Mouse (Mus musculus) myocyte (in vitro differentiated cells): Measurements from ENCODE around the gene Ubqln1.

Source experiments
- MYOG ChIP-seq, 3 experiments: IDR thresholded peaks; one replicate each; pipeline ENCODE4 v1.6.1; 2011; ENCODE audit warnings: control low read depth in 2 of 3, low read depth in 2 of 3, mild to moderate bottlenecking in 2 of 3; ENCODE audit not compliant: insufficient read length in 2 of 3, control insufficient read depth in 1 of 3, insufficient read depth in 1 of 3
- POLR2A ChIP-seq: IDR thresholded peaks from one replicate; pipeline ENCODE4 v1.6.1; 2011; ENCODE audit warnings: low read depth, mild to moderate bottlenecking, control low read depth, moderate library complexity; ENCODE audit not compliant: insufficient read length

- peak; percentile 79 for TF ChIP-seq POLR2A
- TF ChIP-seq MYOG (IDR thresholded peaks at IDR 0.05; ENCODE audit: control insufficient read depth in 1 of 3, insufficient read depth in 1 of 3, insufficient read length in 2 of 3, low read depth in 2 of 3), result no peak
Observed at GRCm38 (mm10) chr13:58128396-58128767, 87.1 kb downstream of the Ubqln1 start, which contains the start of gene Hnrnpa0.
